Mouse (Mus musculus): ENCODE measurements around the gene Tbce.
A peak's percentile ranks its signal among the peaks of the same experiment; 100 is the strongest.
"Not testable (repeated sequence)": the region's sequence is repeated elsewhere in the genome, so short reads cannot be mapped to it uniquely, and the experiment has no call there.

Gene Tbce

DNA sequence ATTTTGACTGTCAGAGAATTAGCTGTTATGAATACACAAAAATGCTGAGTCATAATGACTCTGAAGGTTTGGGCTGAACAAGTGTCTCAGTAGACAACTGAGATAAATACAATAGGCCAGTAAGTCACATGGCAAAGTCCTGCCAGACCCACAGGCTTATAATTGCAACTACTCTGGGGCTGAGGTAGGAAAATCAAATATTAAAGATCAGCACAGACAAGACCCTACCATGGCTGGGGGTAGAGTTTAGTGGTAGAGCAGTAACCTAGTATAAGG is 5.4 kb downstream of the Tbce start:
- peak; percentile 49 for DNase-seq (ENCODE audit: low spot score)

GRCm38 (mm10) chr13:14033309-14034072 is 5.9 kb downstream of the Tbce start:
- no peak for DNase-seq (ENCODE audit: low spot score)

GRCm38 (mm10) chr13:14026154-14026820 is 13.2 kb downstream of the Tbce start:
- no peak for DNase-seq (ENCODE audit: low spot score)

- DNase-seq (ENCODE audit: low spot score) = no peak
These were observed 13.9 kb downstream of the Tbce start for GRCm38 (mm10) chr13:14025554-14025953.

- not testable (repeated sequence) for DNase-seq (ENCODE audit: low spot score)
These were observed 18.0 kb downstream of the Tbce start for GRCm38 (mm10) chr13:14021417-14021816.

- no peak for DNase-seq (ENCODE audit: low spot score)
These were observed 20.6 kb downstream of the Tbce start for GRCm38 (mm10) chr13:14018852-14019251.

DNA sequence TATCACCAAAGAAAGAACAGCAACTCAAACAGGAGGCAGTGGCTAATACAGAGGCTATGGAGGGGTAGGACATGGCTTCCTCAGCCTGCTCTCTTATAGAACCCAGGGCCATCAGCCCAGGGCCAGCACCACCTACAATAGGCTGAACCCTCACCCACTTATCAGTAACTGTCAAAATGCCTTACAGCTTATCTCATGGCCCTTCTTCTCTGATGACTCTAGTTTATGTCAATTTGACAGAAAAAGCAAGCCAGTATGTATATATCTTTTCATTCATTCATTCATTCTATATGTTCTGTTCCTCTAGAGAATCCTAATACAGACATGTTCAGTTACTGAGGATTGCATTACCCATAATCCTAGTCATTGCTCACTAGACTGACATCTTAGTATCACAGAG is 21.2 kb downstream of the Tbce start:
- DNase-seq (ENCODE audit: low spot score) = no peak

- no peak for DNase-seq (ENCODE audit: low spot score)
These were observed 23.8 kb downstream of the Tbce start for GRCm38 (mm10) chr13:14015609-14016008.

DNA sequence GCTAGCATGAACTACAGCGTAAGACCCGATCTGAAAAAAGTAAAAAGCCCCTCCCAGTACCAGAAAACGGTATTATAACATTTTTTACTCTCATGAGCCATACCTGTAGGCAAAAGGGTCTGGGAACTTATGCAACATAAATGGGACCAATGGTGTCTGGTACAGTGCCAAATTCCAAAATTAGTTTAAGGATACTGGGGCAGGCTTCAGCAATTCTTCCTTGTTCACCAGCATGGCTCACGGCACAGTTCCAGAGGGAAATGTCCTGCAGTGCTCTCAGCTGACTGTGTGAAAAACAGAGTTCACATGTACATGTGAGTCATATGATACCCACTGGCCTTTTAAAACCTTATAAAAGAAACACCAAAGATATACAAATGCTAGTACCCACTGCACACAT is 24.9 kb downstream of the Tbce start:
- peak; percentile 30 for DNase-seq (ENCODE audit: low spot score)

DNA sequence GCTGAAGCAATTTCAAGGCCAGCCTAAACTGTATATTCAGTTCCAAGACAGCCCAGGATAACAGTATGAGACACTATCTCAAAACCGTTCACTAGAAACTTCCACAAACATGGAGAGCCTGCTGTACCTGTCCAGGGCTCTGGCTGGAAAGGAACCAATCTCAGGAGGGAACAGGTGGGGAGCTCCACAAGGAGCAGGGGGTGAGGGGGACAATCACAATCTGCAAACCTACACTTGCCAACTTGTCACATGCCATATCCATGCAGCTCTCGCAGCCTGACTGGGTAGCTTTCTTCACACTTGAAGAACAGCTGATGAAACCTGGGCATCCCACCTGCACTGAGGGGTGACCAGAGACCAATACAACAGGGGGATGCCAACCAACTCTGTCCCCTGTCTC is 25.4 kb downstream of the Tbce start:
- no peak for DNase-seq (ENCODE audit: low spot score)

- no peak for DNase-seq (ENCODE audit: low spot score)
These were observed 27.9 kb downstream of the Tbce start for GRCm38 (mm10) chr13:14011454-14011995.

GRCm38 (mm10) chr13:14006056-14006455 is 33.4 kb downstream of the Tbce start:
- no peak for DNase-seq (ENCODE audit: low spot score)

GRCm38 (mm10) chr13:14004999-14005398 is 34.4 kb downstream of the Tbce start:
- DNase-seq (ENCODE audit: low spot score) = no peak

DNA sequence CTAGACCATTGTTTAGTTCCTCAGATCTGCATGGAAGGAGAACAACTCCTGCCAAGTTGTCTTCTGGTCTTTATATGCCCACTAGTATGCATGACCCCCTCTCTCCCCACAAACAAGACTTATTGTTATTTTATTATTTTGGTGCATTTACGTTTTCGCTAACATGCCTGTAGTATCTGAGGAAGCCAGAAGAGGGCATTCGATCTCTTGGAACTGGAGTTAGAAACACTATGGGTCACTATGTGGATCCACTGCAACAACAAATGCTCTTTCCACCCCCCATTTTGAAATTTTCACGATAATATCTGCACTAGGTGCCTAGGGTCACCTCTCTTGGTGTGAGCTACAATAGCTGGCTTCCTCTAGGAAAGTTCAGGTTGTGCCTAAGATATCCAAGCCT is 35.4 kb downstream of the Tbce start:
- DNase-seq (ENCODE audit: low spot score) = peak; percentile 31

DNA sequence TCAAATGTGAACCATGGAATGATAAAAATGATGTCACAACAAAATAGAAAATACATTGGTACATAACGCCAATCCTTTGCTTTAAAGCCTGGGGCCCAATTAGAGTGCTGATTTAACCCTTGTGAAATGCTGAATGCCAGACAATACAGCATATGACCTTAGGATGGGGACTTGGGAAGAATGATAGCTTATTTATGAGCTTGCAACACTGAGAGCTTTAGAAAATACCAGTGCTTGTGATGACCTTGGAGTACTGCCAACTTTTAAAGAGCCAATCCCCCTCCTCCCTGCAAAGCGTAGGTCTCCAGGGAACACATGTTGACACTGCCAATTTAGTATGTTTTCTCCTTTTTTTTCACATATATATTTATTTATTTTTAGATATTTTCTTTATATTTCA is 36.7 kb downstream of the Tbce start:
- DNase-seq (ENCODE audit: low spot score) = peak; percentile 57

DNA sequence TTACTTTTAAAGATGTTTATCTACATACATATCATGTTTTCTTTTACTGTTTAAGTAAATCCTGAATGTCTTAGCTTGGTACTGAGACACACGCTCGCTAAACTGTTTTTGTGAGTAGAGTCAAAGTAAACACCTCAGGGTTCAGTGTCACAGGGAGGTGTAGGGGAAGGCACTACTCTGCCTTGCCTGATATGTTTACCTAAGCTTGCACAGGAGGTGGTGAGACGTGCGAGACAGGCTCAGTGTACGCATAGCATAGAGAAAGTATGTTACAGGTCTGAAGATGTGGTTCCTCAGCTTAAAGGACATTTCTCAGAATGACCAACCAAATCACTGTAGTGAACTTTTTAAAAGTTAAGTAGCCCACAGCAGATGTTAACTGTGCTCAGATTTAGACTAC is 42.0 kb downstream of the Tbce start:
- DNase-seq (ENCODE audit: low spot score) = no peak

DNA sequence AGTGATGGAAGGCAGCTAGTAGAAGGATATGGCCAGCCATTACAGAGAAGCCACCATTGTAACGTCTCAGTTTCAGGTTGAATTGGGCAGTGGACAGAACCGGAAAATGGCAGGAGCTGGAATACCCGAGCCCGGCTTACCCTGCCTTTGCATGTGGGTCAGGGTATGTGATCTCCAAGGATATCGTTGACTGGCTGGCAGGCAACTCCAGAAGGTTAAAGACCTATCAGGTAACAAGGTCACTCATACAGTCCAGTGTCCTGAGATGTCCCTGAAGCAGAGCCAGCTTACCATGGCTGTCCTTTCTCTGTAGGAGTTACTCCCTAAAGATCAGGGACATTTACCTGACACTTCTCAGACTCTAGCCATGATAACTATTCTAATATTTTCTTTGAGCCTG is 44.4 kb downstream of the Tbce start:
- DNase-seq (ENCODE audit: low spot score) = no peak

DNA sequence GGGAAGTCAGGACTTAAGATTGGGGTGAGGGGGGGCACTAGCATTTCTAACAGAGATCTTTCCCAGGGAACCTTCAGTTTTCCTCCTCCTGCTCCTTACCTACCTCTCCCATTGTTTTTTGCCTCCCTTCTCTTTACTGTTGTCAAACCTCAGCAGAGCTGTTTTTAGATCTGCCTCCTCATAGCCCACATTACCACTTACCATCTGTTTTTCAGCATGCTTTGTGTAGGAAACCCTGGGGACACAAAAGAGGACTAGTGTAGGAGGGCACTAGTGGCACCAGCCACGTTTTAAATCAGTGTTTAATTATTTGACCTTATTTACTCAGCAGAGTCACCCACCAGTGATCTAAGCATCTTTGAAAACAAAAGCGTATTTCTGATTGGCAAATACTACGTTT is 46.4 kb downstream of the Tbce start:
- DNase-seq (ENCODE audit: low spot score) = no peak

DNA sequence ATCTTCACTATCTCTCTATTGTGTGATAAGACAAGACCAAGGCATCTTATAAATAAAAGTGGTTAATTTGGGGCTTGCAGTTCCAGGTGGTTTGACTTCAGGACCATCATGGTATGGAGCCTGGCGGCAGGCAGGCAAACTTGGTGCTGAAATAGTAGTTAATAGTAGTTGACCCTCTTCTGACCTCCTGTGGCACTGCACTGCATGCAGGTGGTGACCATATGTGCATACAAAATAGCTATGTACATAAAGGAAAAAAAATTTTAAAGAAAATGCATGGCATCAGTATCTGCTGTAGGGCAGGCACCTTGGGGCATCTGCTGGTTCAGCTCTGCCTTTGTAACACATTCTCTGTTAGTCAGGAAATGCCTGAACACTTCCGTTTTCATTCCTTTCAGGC is 49.0 kb downstream of the Tbce start:
- DNase-seq (ENCODE audit: low spot score) = no peak

DNA sequence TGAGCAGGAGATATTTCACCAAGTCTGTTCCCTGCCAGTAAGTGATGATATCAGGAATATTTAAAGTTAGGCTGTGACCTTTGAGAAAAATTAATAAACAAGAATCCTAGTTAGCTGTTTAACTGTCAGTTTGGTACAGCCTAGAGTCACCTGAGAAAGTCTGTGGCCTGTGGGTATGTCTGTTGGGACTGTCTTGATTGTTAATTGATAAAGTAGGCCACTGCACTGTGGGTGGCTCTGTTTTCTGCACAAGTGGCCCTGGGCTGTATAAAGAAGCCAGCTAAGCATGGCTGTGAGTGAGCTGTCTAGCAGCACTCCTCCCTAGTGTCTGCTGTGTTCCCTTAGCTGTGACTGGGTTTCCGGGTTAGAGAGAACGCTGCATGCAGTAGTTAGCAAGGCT is 50.3 kb downstream of the Tbce start:
- no peak for DNase-seq (ENCODE audit: low spot score)

GRCm38 (mm10) chr13:13983523-13983922 is 55.9 kb downstream of the Tbce start:
- no peak for DNase-seq (ENCODE audit: low spot score)

- not testable (repeated sequence) for DNase-seq (ENCODE audit: low spot score)
These were observed 57.6 kb downstream of the Tbce start for GRCm38 (mm10) chr13:13981842-13982241.

DNA sequence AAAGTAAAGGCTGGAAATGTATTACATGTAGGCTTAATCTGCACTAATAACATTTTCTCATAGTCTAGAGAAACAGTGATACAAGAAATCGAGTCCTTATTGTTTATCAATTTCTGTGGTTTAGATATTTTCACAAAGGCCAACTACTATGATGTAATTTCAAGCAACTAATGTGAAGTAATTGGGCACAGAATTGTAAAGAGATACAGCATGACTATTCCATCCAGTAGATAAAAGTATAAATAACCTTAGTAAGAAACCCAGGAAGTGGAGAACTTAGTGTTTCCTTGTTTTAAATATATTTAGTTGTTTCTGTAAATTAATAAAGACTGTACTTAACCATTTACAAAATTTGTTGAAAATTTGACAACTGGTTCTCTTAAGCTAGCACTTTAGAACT is 69.6 kb downstream of the Tbce start:
- DNase-seq (ENCODE audit: low spot score) = no peak

GRCm38 (mm10) chr13:13968629-13969111 is 70.8 kb downstream of the Tbce start:
- peak; percentile 57 for DNase-seq (ENCODE audit: low spot score)
